Mouse (Mus musculus) liver, postnatal 0 days (tissue): ENCODE data around the gene Myrf.

Experiments
- CTCF ChIP-seq: sonication (generic); IDR thresholded peaks from 2 replicates; pipeline ENCODE4 v1.5.1; 2016; ENCODE audit warnings: antibody characterized with exemption, low read depth
- EP300 ChIP-seq: IDR thresholded peaks from 2 replicates; pipeline ENCODE4 v1.6.1; 2016; ENCODE audit warnings: antibody characterized with exemption, low read depth, mild to moderate bottlenecking

DNA sequence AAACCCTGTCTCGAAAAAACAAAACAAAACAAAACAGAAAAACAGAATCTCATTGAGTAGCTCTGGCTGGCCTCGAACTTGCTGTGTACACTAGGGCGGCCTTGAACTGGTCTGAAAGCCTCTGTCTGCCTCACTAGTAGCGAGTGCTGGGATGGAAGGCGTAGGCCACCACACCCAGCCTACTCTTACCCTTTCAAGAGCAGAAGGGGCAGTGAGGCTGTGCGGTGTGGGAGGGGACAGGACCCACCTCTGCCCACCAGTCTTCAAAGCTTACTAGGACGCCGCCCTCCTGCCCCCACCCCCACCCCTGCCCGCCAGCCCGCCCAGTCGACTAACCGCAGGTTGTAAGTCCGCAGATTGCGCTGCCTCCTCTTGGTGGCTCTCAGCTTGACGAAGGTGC lies 28.3 kb upstream of the Myrf start:
- TF ChIP-seq CTCF (no peak), EP300 (no peak)
